Mouse (Mus musculus): ENCODE measurements around the gene Fam207a.

- TF ChIP-seq CHD2 (IDR thresholded peaks at IDR 0.05; ENCODE audit: low read depth, low read length) (no peak), ZC3H11A (IDR thresholded peaks at IDR 0.05; ENCODE audit: borderline replicate concordance, low read depth, low read length) (no peak), HCFC1 (IDR thresholded peaks at IDR 0.05; ENCODE audit: borderline replicate concordance, insufficient read depth, low read length) (no peak), MAFK (IDR thresholded peaks at IDR 0.05; ENCODE audit: insufficient read depth, low read depth, low read length) (no peak), ZNF384 (IDR thresholded peaks at IDR 0.05; ENCODE audit: low read depth, low read length) (no peak)
Measured at GRCm38 (mm10) chr10:77506526-77506925, 9.1 kb downstream of the Fam207a start.
